Mouse (Mus musculus) stomach, postnatal 0 days (tissue): ENCODE data around the gene Phf11d. TPM values are rescaled to one million over a fixed set of nuclear protein-coding genes. Genes with fewer than 3 reads are reported as not detected.

Source experiments
- polyA plus RNA-seq: library from polyadenylated mRNA; unstranded; fragments of >200 nt; fragmentation: Nextera tagmentation; extraction: Ambion mirVana; gene quantifications from 2 replicates; pipeline ENCODE4 v1.2.1, GENCODE M21; 2015

Gene Phf11d
- polyA plus RNA-seq, 1 experiment from 2014 or later: 5.5 TPM

Other genes with a start within 250 kb of the Phf11d start
- gene 1700129C05Rik, start 222.6 kb downstream of the Phf11d start, polyA plus RNA-seq: not detected in 2 replicates
- gene Gm5142, start 186.7 kb downstream of the Phf11d start, polyA plus RNA-seq: not detected in 2 replicates
- 16.1 and 18.6 TPM in 2 replicates for gene Rcbtb1, start 164.3 kb downstream of the Phf11d start, polyA plus RNA-seq
- gene Gm6904, start 105.3 kb downstream of the Phf11d start, polyA plus RNA-seq: not detected in 2 replicates
- gene Phf11a, start 67.9 kb downstream of the Phf11d start, polyA plus RNA-seq: not detected in 2 replicates
- 0.93 and 1.2 TPM in 2 replicates for gene Phf11b, start 24.1 kb downstream of the Phf11d start, polyA plus RNA-seq
- 0.18 and 0.30 TPM in 2 replicates for gene Phf11c, start 29.9 kb upstream of the Phf11d start, polyA plus RNA-seq
- gene Setdb2, start 75.4 kb upstream of the Phf11d start, polyA plus RNA-seq: 4.6 and 6.0 TPM in 2 replicates
- gene Cab39l, start 75.5 kb upstream of the Phf11d start, polyA plus RNA-seq: 28.0 and 30.7 TPM in 2 replicates
- gene Cdadc1, start 232.5 kb upstream of the Phf11d start, polyA plus RNA-seq: 24.2 and 25.1 TPM in 2 replicates